Mouse (Mus musculus): ENCODE results near the gene Arpp19.

The Arpp19 gene

GRCm38 (mm10) chr9:75037451-75038356 is at the start of gene Arpp19:
TSS of gene Arpp19 (plus strand) at chr9:75037614.
- DNase-seq (ENCODE audit: low spot score), result peak; percentile 78

- DNase-seq (ENCODE audit: low spot score), result no peak
Observed at GRCm38 (mm10) chr9:74988893-74989460, 48.4 kb upstream of the Arpp19 start.

- DNase-seq (ENCODE audit: low spot score), result no peak
Observed at GRCm38 (mm10) chr9:74989990-74990389, 47.4 kb upstream of the Arpp19 start.

GRCm38 (mm10) chr9:74994611-74995257 is 42.7 kb upstream of the Arpp19 start:
- DNase-seq (ENCODE audit: low spot score), result no peak

GRCm38 (mm10) chr9:74996349-74996748 is 41.1 kb upstream of the Arpp19 start:
- no peak for DNase-seq (ENCODE audit: low spot score)

GRCm38 (mm10) chr9:74997976-74998375 is 39.4 kb upstream of the Arpp19 start:
- no peak for DNase-seq (ENCODE audit: low spot score)

- no peak for DNase-seq (ENCODE audit: low spot score)
Observed at GRCm38 (mm10) chr9:75001006-75001405, 36.4 kb upstream of the Arpp19 start.

- DNase-seq (ENCODE audit: low spot score), result no peak
Observed at GRCm38 (mm10) chr9:75001611-75002204, 35.7 kb upstream of the Arpp19 start.

GRCm38 (mm10) chr9:75002262-75002661 is 35.2 kb upstream of the Arpp19 start:
- no peak for DNase-seq (ENCODE audit: low spot score)

- peak; percentile 72 for DNase-seq (ENCODE audit: low spot score)
Observed at GRCm38 (mm10) chr9:75004203-75004602, 33.2 kb upstream of the Arpp19 start.

GRCm38 (mm10) chr9:75016591-75016990 is 20.8 kb upstream of the Arpp19 start:
- no peak for DNase-seq (ENCODE audit: low spot score)

- DNase-seq (ENCODE audit: low spot score), result no peak
Observed at GRCm38 (mm10) chr9:75019181-75019580, 18.2 kb upstream of the Arpp19 start.

- no peak for DNase-seq (ENCODE audit: low spot score)
Observed at GRCm38 (mm10) chr9:75019592-75019991, 17.8 kb upstream of the Arpp19 start.

- no peak for DNase-seq (ENCODE audit: low spot score)
Observed at GRCm38 (mm10) chr9:75020561-75020960, 16.9 kb upstream of the Arpp19 start.

GRCm38 (mm10) chr9:75022546-75022945 is 14.9 kb upstream of the Arpp19 start:
- DNase-seq (ENCODE audit: low spot score), result no peak

GRCm38 (mm10) chr9:75023150-75023894 is 14.1 kb upstream of the Arpp19 start:
- no peak for DNase-seq (ENCODE audit: low spot score)

- no peak for DNase-seq (ENCODE audit: low spot score)
Observed at GRCm38 (mm10) chr9:75024089-75024488, 13.3 kb upstream of the Arpp19 start.

GRCm38 (mm10) chr9:75025689-75026088 is 11.7 kb upstream of the Arpp19 start:
- no peak for DNase-seq (ENCODE audit: low spot score)

GRCm38 (mm10) chr9:75032408-75032807 is 5.0 kb upstream of the Arpp19 start:
- DNase-seq (ENCODE audit: low spot score), result no peak

GRCm38 (mm10) chr9:75033141-75033540 is 4.3 kb upstream of the Arpp19 start:
- no peak for DNase-seq (ENCODE audit: low spot score)

GRCm38 (mm10) chr9:75034691-75035090 is 2.7 kb upstream of the Arpp19 start:
- no peak for DNase-seq (ENCODE audit: low spot score)

- DNase-seq (ENCODE audit: low spot score), result no peak
Observed at GRCm38 (mm10) chr9:75035944-75036343, 1.5 kb upstream of the Arpp19 start.
